Mouse (Mus musculus) left cerebral cortex, postnatal 10 days (tissue): ENCODE data around the gene Snx17. TPM values are rescaled to one million over a fixed set of nuclear protein-coding genes. Genes with fewer than 3 reads are reported as not detected.
A peak's percentile ranks its signal among the peaks of the same experiment; 100 is the strongest.

Source experiments
- DNase-seq, 2 experiments: peaks; one replicate each; pipeline ENCODE4 v3.0.0; 2021 to 2022; ENCODE audit warnings: low spot score in 2 of 2, mixed read lengths in 1 of 2; ENCODE audit errors: extremely low spot score in 1 of 2
- intact Hi-C: fragments of 180-260 bp; cut with DNase I; formaldehyde crosslinking; loops from one replicate; pipeline ENCODE4 v1.15.1; 2025
- total RNA-seq, 2 experiments: library from RNA; stranded (reverse); gene quantifications; 2 replicates each; pipeline ENCODE4 v1.2.3; 2021

Snx17 gene
- total RNA-seq: 10 to 100 TPM; 73.4 to 74.6 TPM

GRCm38 (mm10) chr5:31192939-31193630 lies at the start of gene Snx17, which contains the start of gene Eif2b4:
Snx17 (plus strand) TSS chr5:31193227.
Eif2b4 (minus strand) TSS chr5:31193430.
- intact Hi-C loops: no loop called here

GRCm38 (mm10) chr5:31149781-31150180 lies 43.2 kb upstream of the Snx17 start:
- DNase-seq: no peak
- intact Hi-C loops: no loop called here

More at GRCm38 (mm10) chr5:31192939-31193630, at the start of gene Snx17, which contains the start of gene Eif2b4:
- DNase-seq: peak; percentile 99

GRCm38 (mm10) chr5:31151746-31152145 lies 41.3 kb upstream of the Snx17 start:
- intact Hi-C loops: no loop called here
- DNase-seq: no peak

- DNase-seq: no peak
- intact Hi-C loops: no loop called here
These were observed 39.4 kb upstream of the Snx17 start for GRCm38 (mm10) chr5:31153516-31154151.

GRCm38 (mm10) chr5:31154152-31154553 lies 38.9 kb upstream of the Snx17 start, which contains the start of gene Mpv17:
Mpv17 (minus strand) TSS chr5:31154251.
- DNase-seq: peak; percentile 77 to 88
- intact Hi-C loops: no loop called here

GRCm38 (mm10) chr5:31162462-31162861 lies 30.6 kb upstream of the Snx17 start:
- no peak for DNase-seq
- intact Hi-C loops: no loop called here

GRCm38 (mm10) chr5:31164878-31165277 lies 28.1 kb upstream of the Snx17 start:
- intact Hi-C loops: no loop called here

GRCm38 (mm10) chr5:31168630-31169029 lies 24.4 kb upstream of the Snx17 start:
- intact Hi-C loops: no loop called here

More at GRCm38 (mm10) chr5:31164878-31165277, 28.1 kb upstream of the Snx17 start:
- no peak for DNase-seq

GRCm38 (mm10) chr5:31179301-31179765 lies 13.7 kb upstream of the Snx17 start:
- DNase-seq: peak in 1 of 2 experiments; percentile 58
- intact Hi-C loops: no loop called here

More at GRCm38 (mm10) chr5:31168630-31169029, 24.4 kb upstream of the Snx17 start:
- no peak for DNase-seq

GRCm38 (mm10) chr5:31179766-31180630 lies 13.0 kb upstream of the Snx17 start, which contains the start of the genes Gm29609 and Gtf3c2:
Gm29609 (minus strand) TSS chr5:31179911.
Gtf3c2 (minus strand) TSS chr5:31180144.
- intact Hi-C loops: no loop called here

GRCm38 (mm10) chr5:31181183-31181770 lies 11.8 kb upstream of the Snx17 start:
- intact Hi-C loops: no loop called here
- no peak for DNase-seq

More at GRCm38 (mm10) chr5:31179766-31180630, 13.0 kb upstream of the Snx17 start, which contains the start of the genes Gm29609 and Gtf3c2:
- peak; percentile 94 to 97 for DNase-seq

GRCm38 (mm10) chr5:31183678-31184077 lies 9.3 kb upstream of the Snx17 start:
- no peak for DNase-seq
- intact Hi-C loops: no loop called here

- no peak for DNase-seq
- intact Hi-C loops: no loop called here
These were observed 4.7 kb upstream of the Snx17 start for GRCm38 (mm10) chr5:31188223-31188840.

- no peak for DNase-seq
- intact Hi-C loops: no loop called here
These were observed 2.8 kb upstream of the Snx17 start for GRCm38 (mm10) chr5:31190201-31190600.

GRCm38 (mm10) chr5:31192045-31192938 lies 735 bp upstream of the Snx17 start:
- peak; percentile 60 to 90 for DNase-seq
- intact Hi-C loops: no loop called here

GRCm38 (mm10) chr5:31193631-31194281 lies 729 bp downstream of the Snx17 start:
- intact Hi-C loops: no loop called here
- no peak for DNase-seq
